Mouse (Mus musculus) MEL (cell line): Measurements from ENCODE around the gene Hoxb9. TPM values are rescaled to one million over a fixed set of nuclear protein-coding genes. Genes with fewer than 3 reads are reported as not detected.

Experiments
- DNase-seq: peaks from one replicate; pipeline ENCODE4 v3.0.0; 2011; ENCODE audit warnings: low read depth, low spot score
- H3K27ac ChIP-seq: 2 replicates; pipeline ENCODE4 v1.5.1; 2012; ENCODE audit warnings: low read depth, mild to moderate bottlenecking, control low read depth, low read length, moderate library complexity; ENCODE audit not compliant: control insufficient read depth
- H3K27me3 ChIP-seq, 2 experiments: fragments of 150-350 bp in 1 of 2; sonication (generic) in 1 of 2; 2 replicates each; pipeline ENCODE4 v1.6.1; 2012; ENCODE audit warnings: low read length in 2 of 2, mild to moderate bottlenecking in 2 of 2, improper control_type of control experiment in 1 of 2, moderate library complexity in 1 of 2; ENCODE audit not compliant: insufficient read depth in 2 of 2, control insufficient read depth in 1 of 2
- H3K36me3 ChIP-seq, 2 experiments: 2 replicates each; pipeline ENCODE4 v1.6.1; 2012 to 2014; ENCODE audit warnings: low read length in 2 of 2, improper control_type of control experiment in 1 of 2, inconsistent platforms in 1 of 2, mild to moderate bottlenecking in 1 of 2; ENCODE audit not compliant: insufficient read depth in 2 of 2, control insufficient read depth in 1 of 2
- H3K4me1 ChIP-seq, 2 experiments: fragments of 150-350 bp in 1 of 2; sonication (generic) in 1 of 2; 2 replicates each; pipeline ENCODE4 v1.6.1; 2012; ENCODE audit warnings: low read length in 2 of 2, improper control_type of control experiment in 1 of 2, mild to moderate bottlenecking in 1 of 2; ENCODE audit not compliant: insufficient read depth in 2 of 2, control insufficient read depth in 1 of 2
- H3K4me3 ChIP-seq, 2 experiments: fragments of 150-350 bp in 1 of 2; sonication (generic) in 1 of 2; 2 replicates each; pipeline ENCODE4 v1.5.1; 2012; ENCODE audit warnings: low read depth in 2 of 2, low read length in 2 of 2, mild to moderate bottlenecking in 2 of 2, moderate library complexity in 2 of 2, control low read depth in 1 of 2, improper control_type of control experiment in 1 of 2; ENCODE audit not compliant: control insufficient read depth in 1 of 2, insufficient read depth in 1 of 2
- H3K79me2 ChIP-seq: 2 replicates; pipeline ENCODE4 v1.6.1; 2012; ENCODE audit warnings: mild to moderate bottlenecking, low read length, moderate library complexity; ENCODE audit not compliant: control insufficient read depth, poor library complexity, insufficient read depth
- H3K9ac ChIP-seq: 2 replicates; pipeline ENCODE4 v1.6.1; 2012; ENCODE audit warnings: low read depth, mild to moderate bottlenecking, control low read depth, low read length, moderate library complexity; ENCODE audit not compliant: control insufficient read depth, poor library complexity, severe bottlenecking
- H3K9me3 ChIP-seq: fragments of 150-350 bp; sonication (generic); replicated peaks from 2 replicates; pipeline ENCODE4 v1.6.1; 2012; ENCODE audit warnings: mild to moderate bottlenecking, low read length, improper control_type of control experiment, moderate library complexity; ENCODE audit not compliant: insufficient read depth
- CHD1 ChIP-seq: IDR thresholded peaks from 2 replicates; pipeline ENCODE4 v1.6.1; 2012; ENCODE audit warnings: low read depth, mild to moderate bottlenecking, inconsistent platforms, low read length, improper control_type of control experiment
- CHD2 ChIP-seq: IDR thresholded peaks from 2 replicates; pipeline ENCODE4 v1.6.1; 2011; ENCODE audit warnings: low read length, improper control_type of control experiment
- E2F4 ChIP-seq: IDR thresholded peaks from 2 replicates; pipeline ENCODE4 v1.6.1; 2011; ENCODE audit warnings: low read depth, low read length, improper control_type of control experiment, borderline replicate concordance
- EP300 ChIP-seq, 2 experiments: IDR thresholded peaks; 2 replicates each; pipeline ENCODE4 v1.6.1; 2011; ENCODE audit warnings: improper control_type of control experiment in 2 of 2, low read length in 2 of 2, low read depth in 1 of 2, mild to moderate bottlenecking in 1 of 2
- ETS1 ChIP-seq: IDR thresholded peaks from 2 replicates; pipeline ENCODE4 v1.6.1; 2012; ENCODE audit warnings: low read depth, mild to moderate bottlenecking, inconsistent platforms, low read length, improper control_type of control experiment, moderate library complexity
- GABPA ChIP-seq: IDR thresholded peaks from 2 replicates; pipeline ENCODE4 v1.6.1; 2012; ENCODE audit warnings: low read depth, mild to moderate bottlenecking, inconsistent platforms, low read length, improper control_type of control experiment, moderate library complexity
- GATA1 ChIP-seq: IDR thresholded peaks from 2 replicates; pipeline ENCODE4 v1.6.1; 2011; ENCODE audit warnings: low read depth, low read length, improper control_type of control experiment
- KAT2A ChIP-seq: conservative IDR thresholded peaks from 2 replicates; pipeline ENCODE4 v1.6.1; 2012; ENCODE audit warnings: low read depth, low read length, improper control_type of control experiment, inconsistent platforms
- MAFK ChIP-seq: IDR thresholded peaks from 2 replicates; pipeline ENCODE4 v1.6.1; 2011; ENCODE audit warnings: low read depth, mild to moderate bottlenecking, low read length, improper control_type of control experiment, borderline replicate concordance
- MAX ChIP-seq: IDR thresholded peaks from 2 replicates; pipeline ENCODE4 v1.6.1; 2011; ENCODE audit warnings: low read length, improper control_type of control experiment
- MAZ ChIP-seq: IDR thresholded peaks from 2 replicates; pipeline ENCODE4 v1.6.1; 2012; ENCODE audit warnings: low read depth, mild to moderate bottlenecking, inconsistent platforms, low read length, improper control_type of control experiment
- MXI1 ChIP-seq: IDR thresholded peaks from 2 replicates; pipeline ENCODE4 v1.6.1; 2011; ENCODE audit warnings: mild to moderate bottlenecking, low read depth, low read length, improper control_type of control experiment
- MYB ChIP-seq: IDR thresholded peaks from 2 replicates; pipeline ENCODE4 v1.6.1; 2011; ENCODE audit warnings: mild to moderate bottlenecking, low read depth, low read length, improper control_type of control experiment
- MYC ChIP-seq: IDR thresholded peaks from 2 replicates; pipeline ENCODE4 v1.6.1; 2011; ENCODE audit warnings: low read depth, mild to moderate bottlenecking, low read length, improper control_type of control experiment, moderate library complexity
- NELFE ChIP-seq: IDR thresholded peaks from 2 replicates; pipeline ENCODE4 v1.6.1; 2011; ENCODE audit warnings: low read depth, low read length, improper control_type of control experiment
- RCOR1 ChIP-seq: IDR thresholded peaks from 2 replicates; pipeline ENCODE4 v1.6.1; 2012; ENCODE audit warnings: low read depth, mild to moderate bottlenecking, inconsistent platforms, low read length, improper control_type of control experiment
- SIN3A ChIP-seq: IDR thresholded peaks from 2 replicates; pipeline ENCODE4 v1.6.1; 2012; ENCODE audit warnings: low read length, improper control_type of control experiment, inconsistent platforms
- TBP ChIP-seq: IDR thresholded peaks from 2 replicates; pipeline ENCODE4 v1.8.0; 2011; ENCODE audit warnings: low read depth, low read length, improper control_type of control experiment
- USF1 ChIP-seq: IDR thresholded peaks from 2 replicates; pipeline ENCODE4 v1.6.1; 2014; ENCODE audit warnings: low read depth, mild to moderate bottlenecking, inconsistent platforms, low read length, improper control_type of control experiment, moderate library complexity
- ZC3H11A ChIP-seq: IDR thresholded peaks from 2 replicates; pipeline ENCODE4 v1.6.1; 2012; ENCODE audit warnings: low read depth, mild to moderate bottlenecking, inconsistent platforms, low read length, improper control_type of control experiment
- ZMIZ1 ChIP-seq: IDR thresholded peaks from 2 replicates; pipeline ENCODE4 v1.6.1; 2012; ENCODE audit warnings: low read depth, mild to moderate bottlenecking, inconsistent platforms, low read length, improper control_type of control experiment, moderate library complexity
- polyA plus RNA-seq, 2 experiments: library from polyadenylated mRNA; stranded (reverse) in 1 of 2; unstranded in 1 of 2; fragments of >175 nt in 1 of 2; fragments of >200 nt in 1 of 2; gene quantifications; 2 replicates each; pipeline versions ENCODE4 v1.2.1 to v1.2.4; 2012; ENCODE audit warnings: low replicate concordance in 2 of 2, low read depth in 1 of 2; ENCODE audit not compliant: insufficient read length in 2 of 2, insufficient read depth in 1 of 2, missing spikeins in 1 of 2
- total RNA-seq: library from RNA; depleted of rRNA; stranded (reverse); fragments of 300-350 nt; gene quantifications from 2 replicates; pipeline ENCODE4 v1.2.3, GENCODE M21; 2012

Gene Hoxb9
- total and polyA plus RNA-seq, 3 experiments, result not detected

- no peak overlapping the region for H3K4me3 ChIP-seq
- no peaks in the 10 kb centered on the region for H3K9me3 ChIP-seq
- no peaks in the 10 kb centered on the region for H3K79me2 ChIP-seq
- H3K27ac ChIP-seq, result no peak overlapping the region
- H3K36me3 ChIP-seq, result no peaks in the 10 kb centered on the region
- TF ChIP-seq RCOR1, result no peak
- no peak for TF ChIP-seq MAZ
- TF ChIP-seq MYB, result no peak
- no peak for TF ChIP-seq MAX
- TF ChIP-seq CHD1, result no peak
- TF ChIP-seq TBP, result no peak
- no peak for TF ChIP-seq MYC
- no peak for TF ChIP-seq KAT2A
- no peak for TF ChIP-seq SIN3A
- no peak for TF ChIP-seq ETS1
- no peak for TF ChIP-seq USF1
- no peak for TF ChIP-seq CHD2
- no peak for TF ChIP-seq GATA1
- TF ChIP-seq MXI1, result no peak
- TF ChIP-seq MAFK, result no peak
- no peak overlapping the region for H3K9ac ChIP-seq
- 0 out of 4 replicates have a peak, but pooled peaks cover 0 to 1% of the 10 kb centered on the region in 2 experiments for H3K4me1 ChIP-seq
- no peak for DNase-seq
- peaks cover 3 to 6% of the 10 kb centered on the region in 2 experiments; a peak in 2 of 4 replicates for H3K27me3 ChIP-seq
Measured at GRCm38 (mm10) chr11:96289837-96290236, 18.6 kb downstream of the Hoxb9 start.

GRCm38 (mm10) chr11:96290705-96291355 is 19.6 kb downstream of the Hoxb9 start:
- no peaks in the 10 kb centered on the region for H3K9me3 ChIP-seq

More at GRCm38 (mm10) chr11:96290705-96291355, 19.6 kb downstream of the Hoxb9 start:
- Histone ChIP-seq H3K27me3 (peaks cover 9% of the 10 kb centered on the region in 2 experiments), H3K36me3 (no peaks in the 10 kb centered on the region), H3K9ac (no peak overlapping the region), H3K79me2 (no peaks in the 10 kb centered on the region), H3K4me1 (0 out of 4 replicates have a peak, but pooled peaks cover 0 to 4% of the 10 kb centered on the region in 2 experiments), H3K27ac (no peak overlapping the region), H3K4me3 (no peak overlapping the region)
- no peak for DNase-seq
- no peak for TF ChIP-seq ZC3H11A
- no peak for TF ChIP-seq MAZ
- no peak for TF ChIP-seq CHD2
- no peak for TF ChIP-seq SIN3A
- no peak for TF ChIP-seq MAX
- no peak for TF ChIP-seq ZMIZ1
- no peak for TF ChIP-seq GABPA
- no peak for TF ChIP-seq EP300 (IDR thresholded peaks at IDR 0.05; ENCODE audit: low read depth in 1 of 2, low read length in 2 of 2)
- no peak for TF ChIP-seq NELFE
- TF ChIP-seq E2F4, result no peak
- TF ChIP-seq ETS1, result no peak
